Mouse (Mus musculus) 3134 (cell line): Measurements from ENCODE around the gene Aldh18a1.

ENCODE experiments used
- DNase-seq: peaks from one replicate; pipeline ENCODE4 v3.0.0-alpha.2; 2011; ENCODE audit warnings: low spot score; ENCODE audit not compliant: insufficient read length; ENCODE audit errors: extremely low read depth

Gene Aldh18a1

DNA sequence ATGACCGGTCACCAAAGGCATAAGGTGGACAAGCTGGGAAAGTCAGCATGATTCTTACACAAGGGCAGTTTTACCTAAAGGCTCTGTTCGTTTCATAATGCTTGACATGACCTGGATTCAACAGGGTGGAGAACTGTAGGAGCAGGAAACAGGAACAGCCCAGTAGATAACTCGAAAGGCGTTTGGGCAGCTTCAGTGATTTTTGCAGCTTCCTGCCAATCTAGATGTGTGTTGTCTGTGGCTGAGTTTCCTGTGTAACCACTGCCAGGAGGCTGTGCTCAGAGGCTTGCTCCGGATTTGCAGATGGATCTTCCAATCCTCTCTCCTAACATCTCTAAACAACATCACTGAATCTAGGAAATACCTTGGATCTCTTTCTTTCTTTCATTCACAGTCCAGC lies 55.7 kb downstream of the Aldh18a1 start:
- no peak for DNase-seq

- no peak for DNase-seq
Measured at GRCm38 (mm10) chr19:40530323-40530722, 57.9 kb downstream of the Aldh18a1 start.

DNA sequence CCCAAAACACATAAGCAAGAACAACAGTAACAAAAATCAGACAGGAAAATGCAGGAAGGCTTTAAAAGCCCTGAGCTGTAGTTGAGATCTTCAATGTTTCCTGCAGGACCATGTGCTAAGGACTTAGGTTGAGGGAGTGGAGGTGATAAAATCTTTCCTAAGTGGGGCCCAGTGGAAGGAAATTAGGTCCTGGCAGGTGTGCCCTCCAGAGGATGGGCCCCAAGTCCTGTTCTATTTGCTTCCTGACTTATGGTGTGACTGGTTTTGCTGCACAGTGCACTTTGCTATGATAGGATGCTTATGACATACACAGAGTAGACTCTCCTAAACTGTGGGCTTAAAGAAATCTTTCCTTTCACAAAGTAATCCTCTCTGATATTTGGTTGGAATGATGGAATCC lies 60.0 kb downstream of the Aldh18a1 start:
- no peak for DNase-seq

- no peak for DNase-seq
Measured at GRCm38 (mm10) chr19:40526367-40527014, 61.8 kb downstream of the Aldh18a1 start.

- no peak for DNase-seq
Measured at GRCm38 (mm10) chr19:40523431-40524005, 64.7 kb downstream of the Aldh18a1 start.

GRCm38 (mm10) chr19:40520403-40520802 lies 67.9 kb downstream of the Aldh18a1 start:
- DNase-seq = no peak

- no peak for DNase-seq
Measured at GRCm38 (mm10) chr19:40518706-40519105, 69.6 kb downstream of the Aldh18a1 start.

DNA sequence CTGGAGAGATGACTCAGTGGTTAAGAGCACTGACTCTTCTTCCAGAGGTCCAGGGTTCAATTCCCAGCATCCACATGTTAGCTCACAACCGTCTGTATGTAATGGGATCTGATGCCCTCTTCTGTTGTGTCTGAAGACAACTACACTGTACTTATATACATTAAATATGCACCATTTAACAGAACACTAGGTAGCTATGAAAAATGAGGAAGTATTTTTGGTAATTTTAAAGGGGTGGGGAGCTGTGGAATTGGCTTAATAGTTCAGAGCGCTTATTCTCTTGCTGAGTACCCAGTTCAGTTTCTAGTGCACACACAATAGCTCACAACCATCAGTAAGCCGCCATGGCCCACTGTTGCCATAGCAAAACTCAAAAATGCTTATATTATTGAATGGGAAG lies 72.7 kb downstream of the Aldh18a1 start:
- DNase-seq = no peak

- DNase-seq = no peak
Measured at GRCm38 (mm10) chr19:40514376-40514775, 73.9 kb downstream of the Aldh18a1 start.

DNA sequence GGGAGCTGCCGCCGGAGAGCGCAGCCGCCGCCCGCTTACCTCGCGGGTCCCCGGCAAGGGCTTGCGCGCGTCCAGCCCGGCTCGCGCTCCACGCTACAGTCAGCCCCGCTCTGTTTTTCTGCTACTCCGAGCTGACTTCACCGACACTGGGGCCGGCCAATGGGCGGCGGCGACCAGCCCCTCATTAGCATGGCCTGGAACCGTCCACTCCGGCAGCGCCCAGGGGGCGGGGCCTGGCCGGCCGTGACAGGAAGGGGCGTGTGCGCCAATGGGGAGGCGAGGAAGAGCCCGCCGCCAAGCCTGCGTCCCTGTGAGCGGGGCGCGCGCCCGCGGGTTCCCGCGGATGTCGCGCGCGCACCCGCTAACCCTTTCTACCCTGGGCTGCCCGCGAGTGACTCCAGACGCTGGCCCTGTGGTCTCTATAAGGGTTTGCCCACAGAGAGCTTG lies 74.6 kb downstream of the Aldh18a1 start, which contains the start of gene Sorbs1:
TSS of gene Sorbs1 (minus strand) at position 148 of the 447 bp plus-strand sequence.
- peak; percentile 99 for DNase-seq

DNA sequence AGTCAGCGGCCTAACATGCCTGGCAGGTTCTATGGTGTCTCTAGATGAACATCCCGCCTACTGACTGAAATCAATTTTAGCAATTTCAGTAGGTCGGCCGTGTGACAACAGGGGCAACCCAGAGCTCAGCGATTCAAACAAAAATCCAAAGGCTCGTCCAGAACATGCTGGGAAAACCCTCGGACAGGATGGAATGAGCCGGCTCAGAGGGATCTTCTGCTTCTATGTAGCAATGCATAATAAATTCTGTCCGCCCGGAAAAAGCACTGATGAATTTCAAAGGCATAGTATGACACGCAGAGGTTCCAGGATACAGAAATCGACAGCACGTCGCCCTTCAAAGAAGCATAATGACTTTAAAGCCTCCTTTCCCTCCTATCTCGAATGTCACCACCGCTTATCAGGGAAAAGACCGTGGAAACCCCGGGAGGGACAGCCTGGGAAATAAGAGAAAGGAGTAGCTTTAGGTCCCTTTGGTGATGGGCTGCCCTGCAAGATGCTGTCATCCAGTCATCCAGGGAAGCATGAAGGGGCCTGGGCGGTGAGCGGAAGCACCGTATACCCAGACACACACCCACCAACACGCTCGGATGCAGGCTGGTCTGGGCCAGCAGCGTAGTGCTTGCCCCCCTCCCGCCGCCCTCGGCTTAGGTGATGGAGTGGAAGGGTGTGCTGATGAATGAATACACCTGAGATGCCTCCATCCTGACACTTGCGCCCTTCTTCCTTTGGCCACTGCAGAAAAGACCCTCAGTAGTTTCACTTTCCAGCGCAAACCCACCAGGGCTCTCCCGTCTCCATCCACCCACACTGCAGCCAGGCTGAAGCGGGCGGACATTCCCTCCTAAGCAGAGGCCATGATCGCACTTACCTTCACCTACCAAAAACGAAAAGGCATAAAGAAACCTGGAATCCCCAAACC lies 75.5 kb downstream of the Aldh18a1 start:
- no peak for DNase-seq

- no peak for DNase-seq
Measured at GRCm38 (mm10) chr19:40511679-40512309, 76.5 kb downstream of the Aldh18a1 start.

DNA sequence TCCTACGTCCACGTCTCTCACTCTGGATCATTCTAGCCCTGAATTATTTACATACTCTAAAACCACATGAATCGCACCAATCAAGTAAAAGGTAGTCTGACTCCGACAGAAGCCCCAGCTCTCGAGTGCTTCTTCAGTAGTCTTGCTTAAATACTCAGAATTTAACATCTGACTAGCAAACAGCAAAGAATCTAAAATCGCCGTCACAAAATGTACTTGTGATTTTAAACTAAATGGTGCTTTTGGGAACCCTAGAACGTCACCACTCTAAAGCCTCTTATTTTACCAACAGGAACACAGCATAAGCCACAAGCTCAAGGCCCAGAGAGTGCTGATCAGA lies 77.2 kb downstream of the Aldh18a1 start:
- no peak for DNase-seq

DNA sequence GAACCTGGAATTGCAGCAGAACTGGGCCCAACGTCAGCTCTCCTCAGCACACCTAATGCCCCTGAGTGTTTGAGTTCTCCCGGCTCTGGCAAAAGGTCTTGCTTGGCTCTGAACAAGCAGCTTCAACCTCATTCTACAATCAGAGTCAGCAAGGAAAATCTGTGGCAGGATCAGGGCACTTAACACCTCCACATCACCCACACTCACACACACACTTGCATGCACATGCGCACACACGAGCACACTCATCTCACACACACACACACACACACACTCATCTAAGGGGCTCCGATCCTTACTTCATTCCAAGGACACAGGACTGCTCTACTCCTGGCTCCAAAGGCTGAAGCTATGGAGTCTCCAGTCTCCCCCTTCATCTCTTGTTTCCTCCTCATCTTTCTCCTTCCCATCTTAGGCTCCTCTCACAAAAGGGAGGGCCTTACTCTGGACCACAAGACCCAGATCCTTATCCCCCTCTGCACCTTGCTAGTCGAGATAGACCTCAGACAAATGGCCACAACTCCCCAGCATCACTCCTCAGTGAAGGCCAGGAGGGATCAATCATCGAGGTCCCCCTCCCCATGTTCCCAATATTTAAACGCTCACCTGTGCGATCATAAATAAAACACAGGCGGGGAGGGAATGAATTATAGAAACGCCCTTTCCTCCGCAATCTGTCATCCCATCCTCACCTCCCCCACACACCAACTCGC lies 77.7 kb downstream of the Aldh18a1 start:
- no peak for DNase-seq

DNA sequence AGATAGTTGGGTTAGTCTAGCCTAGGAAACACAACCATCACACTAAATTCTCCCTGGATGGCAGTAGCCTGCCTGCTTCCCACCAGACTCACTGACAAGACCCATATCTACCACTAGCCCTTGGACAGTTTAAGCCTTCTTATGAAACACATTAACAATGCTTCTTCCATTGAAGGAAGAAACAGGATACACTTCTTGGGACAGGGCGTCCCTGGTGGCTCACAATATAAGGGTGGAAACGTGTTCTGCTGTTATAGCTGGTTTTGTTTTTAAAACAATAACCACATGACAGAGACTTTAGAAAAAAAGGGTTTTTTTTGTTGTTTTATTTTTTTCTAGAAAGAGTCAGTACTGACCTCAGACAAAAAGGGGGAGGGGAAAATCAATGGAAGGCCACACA lies 79.0 kb downstream of the Aldh18a1 start:
- no peak for DNase-seq

DNA sequence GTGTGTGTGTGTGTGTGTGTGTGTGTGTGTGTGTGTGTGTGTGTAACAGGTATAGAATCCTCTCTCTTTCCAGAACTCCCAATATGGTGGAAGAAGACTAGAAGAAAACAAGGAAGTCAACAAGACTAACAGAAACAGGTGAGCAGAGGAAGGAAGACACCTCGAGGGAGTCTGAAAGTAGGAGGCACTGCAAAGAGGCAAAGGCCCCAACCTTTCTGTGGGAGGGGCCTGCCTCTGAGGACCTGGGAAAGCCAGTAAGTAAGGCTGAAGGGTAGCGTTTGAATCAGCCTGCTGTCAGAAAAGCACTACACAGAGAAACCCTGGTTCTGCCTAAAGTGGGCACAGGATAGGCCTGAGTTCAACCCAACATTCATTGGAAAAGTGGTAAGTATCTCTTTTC lies 79.4 kb downstream of the Aldh18a1 start:
- no peak for DNase-seq

GRCm38 (mm10) chr19:40506965-40507364 lies 81.3 kb downstream of the Aldh18a1 start:
- DNase-seq = no peak

DNA sequence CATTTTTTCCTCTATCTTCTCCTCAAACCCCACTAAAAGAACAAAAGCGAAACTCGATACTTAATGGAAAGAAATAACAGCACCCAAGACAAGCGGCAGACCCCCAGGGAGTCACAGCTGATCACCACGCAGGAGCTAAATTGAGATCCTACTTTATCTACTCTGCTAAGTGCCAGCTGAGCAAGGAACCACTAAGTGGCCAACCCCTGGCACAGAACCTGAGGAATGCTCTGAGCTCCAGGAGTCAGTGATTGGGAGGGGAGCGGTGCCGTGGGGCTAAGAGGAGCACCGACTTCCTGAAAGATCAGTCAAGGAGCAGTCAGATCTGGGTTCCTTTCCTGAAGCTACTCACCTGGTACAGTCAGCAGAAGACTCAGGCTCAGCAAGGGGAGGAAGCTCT lies 83.9 kb downstream of the Aldh18a1 start:
- DNase-seq = no peak
